Mouse (Mus musculus): ENCODE measurements around the gene Mpp4.

- TF ChIP-seq CTCF (IDR thresholded peaks at IDR 0.05; ENCODE audit: control insufficient read depth, insufficient read depth, insufficient replicate concordance, low read depth, low read length) (no peak), POLR2A (IDR thresholded peaks at IDR 0.05; ENCODE audit: control insufficient read depth, low read depth, low read length) (no peak)
Measured at GRCm38 (mm10) chr1:59212076-59212779, 49.0 kb upstream of the Mpp4 start.

Measured in testis, adult 2 months (tissue).